Mouse (Mus musculus): Measurements from ENCODE around the gene Snhg11.
"Not testable (repeated sequence)": the region's sequence is repeated elsewhere in the genome, so short reads cannot be mapped to it uniquely, and the experiment has no call there.

Snhg11 gene

GRCm38 (mm10) chr2:158369474-158370172, 5.8 kb upstream of the Snhg11 start:
- in situ Hi-C loops (cut with MboI, MseI), result no loop called here

GRCm38 (mm10) chr2:158370173-158370550, 5.3 kb upstream of the Snhg11 start:
- in situ Hi-C loops (cut with MboI, MseI), result no loop called here

GRCm38 (mm10) chr2:158373061-158373460, 2.4 kb upstream of the Snhg11 start:
- in situ Hi-C loops (cut with MboI, MseI), result no loop called here

- in situ Hi-C loops (cut with MboI, MseI), result no loop called here
Measured at GRCm38 (mm10) chr2:158373516-158373915, 1.9 kb upstream of the Snhg11 start.

GRCm38 (mm10) chr2:158376123-158376687, 767 bp downstream of the Snhg11 start:
- in situ Hi-C loops (cut with MboI, MseI), result no loop called here

- in situ Hi-C loops (cut with MboI, MseI), result no loop called here
Measured at GRCm38 (mm10) chr2:158376798-158377197, 1.4 kb downstream of the Snhg11 start.

GRCm38 (mm10) chr2:158377811-158378210, 2.4 kb downstream of the Snhg11 start:
- in situ Hi-C loops (cut with MboI, MseI), result no loop called here

GRCm38 (mm10) chr2:158379354-158380078, 4.1 kb downstream of the Snhg11 start:
- in situ Hi-C loops (cut with MboI, MseI), result no loop called here

GRCm38 (mm10) chr2:158386072-158386471, 10.6 kb downstream of the Snhg11 start:
- in situ Hi-C loops (cut with MboI, MseI), result no loop called here

GRCm38 (mm10) chr2:158389421-158389820, 14.0 kb downstream of the Snhg11 start:
- in situ Hi-C loops (cut with MboI, MseI), result no loop called here

GRCm38 (mm10) chr2:158396369-158396768, 20.9 kb downstream of the Snhg11 start:
- in situ Hi-C loops (cut with MboI, MseI), result no loop called here

GRCm38 (mm10) chr2:158397140-158397539, 21.7 kb downstream of the Snhg11 start:
- in situ Hi-C loops (cut with MboI, MseI), result not testable (repeated sequence)

- in situ Hi-C loops (cut with MboI, MseI), result no loop called here
Measured at GRCm38 (mm10) chr2:158402915-158403314, 27.5 kb downstream of the Snhg11 start.

GRCm38 (mm10) chr2:158408997-158409594, 33.7 kb downstream of the Snhg11 start:
- in situ Hi-C loops (cut with MboI, MseI), result no loop called here

- in situ Hi-C loops (cut with MboI, MseI), result no loop called here
Measured at GRCm38 (mm10) chr2:158409595-158410021, 34.2 kb downstream of the Snhg11 start, which contains the start of gene Ralgapb. Gene Ralgapb, plus strand, starts transcription at chr2:158409848.

- in situ Hi-C loops (cut with MboI, MseI), result no loop called here
Measured at GRCm38 (mm10) chr2:158410022-158411014, 34.9 kb downstream of the Snhg11 start.

- in situ Hi-C loops (cut with MboI, MseI), result no loop called here
Measured at GRCm38 (mm10) chr2:158413240-158413639, 37.8 kb downstream of the Snhg11 start.

- in situ Hi-C loops (cut with MboI, MseI), result no loop called here
Measured at GRCm38 (mm10) chr2:158415826-158416225, 40.4 kb downstream of the Snhg11 start.

- in situ Hi-C loops (cut with MboI, MseI), result no loop called here
Measured at GRCm38 (mm10) chr2:158418663-158419062, 43.2 kb downstream of the Snhg11 start.
